Mouse (Mus musculus): ENCODE measurements at regions not wholly inside any gene's neighbourhood (a gene's known extent, or its start where the extent isn't known, plus 50 kb on each side); places are given as distances from the start of the nearest gene placed in this dataset.
"Not testable (repeated sequence)": the region's sequence is repeated elsewhere in the genome, so short reads cannot be mapped to it uniquely, and the experiment has no call there.

GRCm38 (mm10) chr5:61240498-61240897 is 568.1 kb upstream of the G6pd2 start:
- H3K4me1 ChIP-seq, result no peaks in the 10 kb centered on the region
- no peaks in the 10 kb centered on the region for H3K36me3 ChIP-seq
- H3K9ac ChIP-seq, result no peak overlapping the region
- 77% methylated on average over 2 of the region's 2 CpGs for WGBS
- H3K4me3 ChIP-seq, result no peak overlapping the region
- no peak overlapping the region for H3K27ac ChIP-seq
- no peak overlapping the region for H3K4me2 ChIP-seq (replicated peaks)
- no peak for ATAC-seq (ENCODE audit: low FRiP score, low read depth)
- no peaks in the 10 kb centered on the region for H3K27me3 ChIP-seq
- H3K9me3 ChIP-seq, result no peaks in the 10 kb centered on the region

GRCm38 (mm10) chr5:61288506-61288905 is 520.1 kb upstream of the G6pd2 start:
- H3K27me3 ChIP-seq; H3K4me2 ChIP-seq (replicated peaks); H3K4me3 ChIP-seq; H3K9me3 ChIP-seq; H3K4me1 ChIP-seq; H3K36me3 ChIP-seq; ATAC-seq (ENCODE audit: low FRiP score, low read depth); H3K9ac ChIP-seq; H3K27ac ChIP-seq: not testable (repeated sequence)
- WGBS, result 86% methylated on average over 15 of the region's 15 CpGs

DNA sequence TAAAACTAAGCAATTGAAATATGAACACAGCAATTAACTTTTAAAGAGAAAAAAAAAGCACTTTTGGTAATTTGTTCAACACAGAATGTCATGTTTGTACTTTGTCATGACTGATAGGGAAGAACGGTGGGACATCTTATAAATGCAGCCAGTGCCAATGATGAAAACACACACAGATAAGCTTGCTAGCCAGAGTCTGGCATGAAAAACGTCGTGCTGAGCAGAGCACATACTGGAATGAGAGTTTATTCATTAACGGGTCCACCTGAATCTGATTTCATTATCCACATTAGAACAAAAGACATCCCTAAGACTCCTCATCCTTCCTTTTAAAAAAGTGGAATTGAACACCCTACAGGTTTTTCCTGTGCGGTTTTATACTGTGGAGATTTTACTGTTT is 493.7 kb upstream of the G6pd2 start:
- Histone ChIP-seq H3K4me2 (replicated peaks) (no peak overlapping the region), H3K27ac (no peak overlapping the region), H3K9ac (no peak overlapping the region), H3K9me3 (no peaks in the 10 kb centered on the region), H3K4me1 (no peaks in the 10 kb centered on the region), H3K27me3 (no peaks in the 10 kb centered on the region), H3K36me3 (no peaks in the 10 kb centered on the region), H3K4me3 (no peak overlapping the region)
- 81% methylated on average over 5 of the region's 5 CpGs for WGBS
- ATAC-seq (ENCODE audit: low FRiP score, low read depth), result no peak

GRCm38 (mm10) chr5:61351372-61351771 is 457.2 kb upstream of the G6pd2 start:
- no peaks in the 10 kb centered on the region for H3K36me3 ChIP-seq
- no peak overlapping the region for H3K9ac ChIP-seq

GRCm38 (mm10) chr5:61355263-61355981 is 453.2 kb upstream of the G6pd2 start:
- Histone ChIP-seq H3K9ac (no peak overlapping the region), H3K4me2 (replicated peaks) (no peak overlapping the region), H3K27me3 (no peaks in the 10 kb centered on the region), H3K36me3 (no peaks in the 10 kb centered on the region), H3K4me3 (no peak overlapping the region), H3K9me3 (no peaks in the 10 kb centered on the region), H3K27ac (no peak overlapping the region), H3K4me1 (no peaks in the 10 kb centered on the region)
- no peak for ATAC-seq (ENCODE audit: low FRiP score, low read depth)
- WGBS, result 82% methylated on average over 6 of the region's 6 CpGs

More at GRCm38 (mm10) chr5:61351372-61351771, 457.2 kb upstream of the G6pd2 start:
- Histone ChIP-seq H3K4me1 (no peaks in the 10 kb centered on the region), H3K4me2 (replicated peaks) (no peak overlapping the region), H3K27me3 (no peaks in the 10 kb centered on the region), H3K9me3 (no peaks in the 10 kb centered on the region), H3K4me3 (no peak overlapping the region), H3K27ac (no peak overlapping the region)
- WGBS, result 87% methylated on average over 1 of the region's 1 CpGs
- ATAC-seq (ENCODE audit: low FRiP score, low read depth), result no peak

DNA sequence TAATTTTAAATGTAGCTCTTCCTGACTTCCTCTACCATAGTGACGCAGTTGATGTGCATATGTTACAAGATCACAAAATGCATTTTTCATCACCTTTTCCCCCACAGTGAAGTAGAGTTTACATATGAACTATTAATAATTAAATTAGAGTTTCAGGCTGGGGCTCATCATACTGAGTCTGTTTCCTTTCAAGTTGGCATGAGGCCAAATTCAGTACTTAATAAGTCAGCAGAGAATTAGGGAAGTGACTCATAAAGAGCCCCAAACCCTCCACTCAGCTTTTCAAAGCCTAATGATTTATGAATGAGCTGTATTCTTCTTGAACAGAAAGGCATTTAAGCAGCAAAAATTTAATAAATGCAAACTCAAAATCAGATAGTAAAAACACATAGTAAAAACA is 435.7 kb upstream of the G6pd2 start:
- H3K9ac ChIP-seq, result no peak overlapping the region
- no peak overlapping the region for H3K4me3 ChIP-seq
- H3K4me2 ChIP-seq (replicated peaks), result no peak overlapping the region
- peak; percentile 81; the same call in 1 of the 2 replicates for ATAC-seq (ENCODE audit: low FRiP score, low read depth)
- no peak overlapping the region for H3K27ac ChIP-seq
- H3K27me3 ChIP-seq, result no peaks in the 10 kb centered on the region
- WGBS, result 57% methylated on average over 1 of the region's 1 CpGs
- H3K9me3 ChIP-seq, result no peaks in the 10 kb centered on the region
- no peaks in the 10 kb centered on the region for H3K4me1 ChIP-seq
- H3K36me3 ChIP-seq, result no peaks in the 10 kb centered on the region

DNA sequence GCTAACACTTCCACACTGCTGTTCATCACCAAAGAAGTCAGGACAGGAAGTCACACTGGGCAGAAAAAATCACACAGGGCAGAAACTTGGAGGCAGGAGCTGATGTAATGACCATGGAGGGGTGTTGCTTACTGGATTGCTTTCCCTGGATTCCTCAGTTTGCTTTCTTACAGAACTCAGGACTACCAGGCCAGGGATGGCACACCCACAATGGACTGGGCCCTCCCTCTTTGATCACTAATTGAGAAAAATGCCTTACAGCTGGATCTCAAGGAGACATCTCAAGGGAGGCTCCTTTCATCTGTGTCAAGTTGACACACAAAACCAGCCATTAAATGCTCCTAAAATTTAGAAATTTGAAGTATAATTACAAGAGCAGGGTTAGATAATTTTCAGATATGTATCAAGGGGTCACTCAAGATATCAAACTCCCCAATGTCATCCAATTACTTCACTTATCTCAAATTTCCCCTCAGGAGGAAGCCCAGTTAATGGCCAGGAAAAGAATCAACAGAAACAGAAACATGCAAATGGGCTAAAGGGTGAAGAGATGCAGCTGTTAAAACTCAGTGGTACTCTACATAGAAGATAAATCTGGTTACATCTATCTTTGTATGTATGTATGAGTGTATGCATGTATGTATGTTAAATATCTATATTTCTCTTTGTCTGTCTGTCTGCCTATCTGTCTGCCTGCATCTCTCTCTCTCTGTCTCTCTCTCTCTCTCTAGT is 413.5 kb upstream of the G6pd2 start:
- Histone ChIP-seq H3K4me1 (no peaks in the 10 kb centered on the region), H3K9me3 (no peaks in the 10 kb centered on the region), H3K36me3 (no peaks in the 10 kb centered on the region), H3K27ac (no peak overlapping the region), H3K4me2 (replicated peaks) (no peak overlapping the region), H3K27me3 (no peaks in the 10 kb centered on the region), H3K4me3 (no peak overlapping the region), H3K9ac (no peak overlapping the region)
- no peak for ATAC-seq (ENCODE audit: low FRiP score, low read depth)
